Mouse (Mus musculus) liver, postnatal 0 days (tissue): ENCODE data around the gene Fgf8.

Source experiments
- CTCF ChIP-seq: sonication (generic); IDR thresholded peaks from 2 replicates; pipeline ENCODE4 v1.5.1; 2016; ENCODE audit warnings: antibody characterized with exemption, low read depth
- EP300 ChIP-seq: IDR thresholded peaks from 2 replicates; pipeline ENCODE4 v1.6.1; 2016; ENCODE audit warnings: antibody characterized with exemption, low read depth, mild to moderate bottlenecking

- TF ChIP-seq CTCF = no peak
- TF ChIP-seq EP300 = no peak
Measured at GRCm38 (mm10) chr19:45743619-45744018, 904 bp upstream of the Fgf8 start.
